Mouse (Mus musculus) kidney, postnatal 14 days (tissue): ENCODE measurements around the gene Pigu.

Experiments
- DNase-seq: peaks from one replicate; pipeline ENCODE4 v3.0.0; 2022; ENCODE audit warnings: mixed read lengths

Gene Pigu

DNA sequence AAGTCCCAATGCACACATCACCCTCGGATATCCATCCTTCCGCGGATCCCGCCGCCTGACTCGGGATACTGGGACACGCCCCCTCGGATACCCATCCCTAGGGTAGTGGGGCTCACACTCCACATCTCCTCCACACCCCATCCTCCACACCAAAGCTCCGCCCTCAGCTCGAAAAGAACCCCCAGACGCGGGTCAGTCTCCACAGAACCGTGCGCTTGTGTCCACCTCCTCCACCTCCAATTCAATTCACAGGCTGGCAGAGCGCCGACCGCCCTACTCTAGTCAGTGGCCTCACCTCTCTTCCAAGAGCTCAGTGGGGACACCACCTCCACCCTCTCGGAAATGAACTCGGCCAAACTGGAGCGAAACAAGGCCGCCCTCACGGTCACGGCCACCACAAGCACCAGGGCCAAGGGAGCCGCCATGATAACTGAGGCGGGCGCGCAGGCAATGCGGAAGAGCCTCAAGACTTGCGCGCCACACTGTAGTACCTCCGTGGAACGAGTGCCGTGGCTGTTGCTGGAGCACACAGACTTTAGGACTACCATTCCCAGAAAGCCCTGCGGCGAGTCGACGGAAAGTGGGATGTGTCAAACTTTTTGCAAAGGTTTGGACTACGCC lies at the start of gene Pigu:
Pigu (minus strand) TSS at position 460 of the 621 bp plus-strand sequence.
- peak; percentile 97 for DNase-seq

DNA sequence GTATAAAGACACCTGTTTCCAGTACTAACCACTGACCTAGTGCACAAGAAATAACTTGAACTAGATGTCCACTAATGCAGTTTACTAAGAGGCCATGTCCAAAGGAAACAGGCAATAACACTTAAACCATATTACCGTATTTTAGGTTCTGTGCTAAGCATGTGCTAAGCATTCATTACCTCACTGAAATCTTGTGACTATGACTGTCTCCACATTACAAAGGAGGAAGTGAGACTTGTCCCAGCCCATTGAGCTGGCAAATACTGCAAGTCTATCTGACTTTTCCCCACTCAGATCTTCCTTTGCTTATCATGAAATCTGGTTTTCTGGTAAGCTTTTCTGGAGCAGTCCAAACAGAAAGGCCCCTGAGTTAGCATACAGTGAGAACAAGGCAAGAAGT lies 47.4 kb upstream of the Pigu start:
- DNase-seq: no peak

DNA sequence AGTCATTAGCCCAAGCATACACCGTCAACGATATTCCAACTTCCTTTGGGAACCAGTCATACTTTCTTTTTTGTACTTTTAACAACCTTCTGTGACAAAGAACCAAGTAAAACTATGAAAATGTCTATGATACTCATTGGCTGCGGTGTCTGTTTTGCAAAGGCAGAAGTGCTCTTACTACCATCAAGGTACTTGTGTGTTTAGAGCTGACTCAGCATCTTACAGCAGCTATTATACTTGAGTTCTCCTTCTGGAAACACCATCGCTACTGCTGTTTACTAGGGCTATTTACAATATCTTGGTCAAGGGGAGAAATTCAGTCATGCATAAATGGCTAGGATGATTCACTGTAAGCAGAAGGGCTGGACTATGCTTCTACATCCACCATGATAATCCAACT lies 44.7 kb upstream of the Pigu start:
- DNase-seq: no peak

DNA sequence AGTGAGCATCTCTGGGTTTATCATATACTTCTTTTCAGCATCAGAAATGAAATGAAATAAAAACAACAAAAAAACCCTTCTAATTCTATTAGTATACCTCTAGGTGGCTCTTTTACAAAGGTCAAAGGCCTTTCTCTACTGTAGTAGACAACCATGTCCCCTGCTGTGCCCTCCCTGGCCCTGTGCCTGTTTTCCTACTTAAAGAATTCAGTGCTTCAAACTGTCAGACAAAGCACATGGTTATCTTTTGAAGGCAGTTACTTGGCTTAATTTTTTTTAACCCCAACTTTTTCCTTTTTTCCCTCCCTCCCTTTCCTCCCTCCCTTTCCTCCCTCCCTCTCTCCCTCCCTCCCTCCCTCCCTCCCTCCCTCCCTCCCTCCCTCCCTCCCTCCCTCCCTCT lies 43.0 kb upstream of the Pigu start:
- no peak for DNase-seq

DNA sequence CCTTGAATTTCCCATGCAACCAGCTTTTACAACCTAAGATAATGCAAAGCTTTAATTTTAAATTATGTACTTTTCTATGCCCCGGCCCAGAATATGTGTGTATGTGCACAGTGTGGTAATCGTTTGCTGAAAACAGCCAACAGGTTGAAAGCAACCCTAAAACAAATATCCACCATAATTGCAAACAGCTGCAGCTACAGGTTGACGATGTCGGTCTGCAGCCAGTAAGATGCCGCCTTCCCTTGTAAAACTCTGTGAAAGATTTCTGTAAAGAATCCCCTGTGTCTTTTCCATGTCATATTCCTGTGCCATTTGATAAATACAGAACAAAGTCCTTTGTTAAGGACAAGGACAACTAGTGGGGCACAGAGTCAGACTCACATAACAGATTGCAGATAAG lies 37.4 kb upstream of the Pigu start:
- DNase-seq: no peak

DNA sequence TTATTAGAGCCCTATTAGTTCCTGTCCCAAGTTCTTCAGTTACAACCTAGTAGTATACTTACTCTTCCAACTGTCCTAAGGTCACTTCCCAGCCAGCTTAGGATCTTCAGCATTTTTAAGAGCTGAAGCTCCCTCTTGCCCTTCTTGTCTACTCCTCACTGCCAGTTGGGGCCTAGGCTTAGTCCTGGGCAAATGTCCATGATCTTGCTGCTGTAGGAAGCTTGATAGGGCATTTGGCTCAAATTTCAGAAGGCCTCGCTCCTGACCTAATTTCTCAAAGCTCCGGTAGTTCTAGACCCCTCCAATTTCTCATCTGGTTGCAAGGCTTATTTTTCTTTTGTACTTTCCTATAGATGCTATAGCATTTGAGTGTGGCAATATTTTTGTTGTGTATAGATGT lies 31.3 kb upstream of the Pigu start:
- no peak for DNase-seq

DNA sequence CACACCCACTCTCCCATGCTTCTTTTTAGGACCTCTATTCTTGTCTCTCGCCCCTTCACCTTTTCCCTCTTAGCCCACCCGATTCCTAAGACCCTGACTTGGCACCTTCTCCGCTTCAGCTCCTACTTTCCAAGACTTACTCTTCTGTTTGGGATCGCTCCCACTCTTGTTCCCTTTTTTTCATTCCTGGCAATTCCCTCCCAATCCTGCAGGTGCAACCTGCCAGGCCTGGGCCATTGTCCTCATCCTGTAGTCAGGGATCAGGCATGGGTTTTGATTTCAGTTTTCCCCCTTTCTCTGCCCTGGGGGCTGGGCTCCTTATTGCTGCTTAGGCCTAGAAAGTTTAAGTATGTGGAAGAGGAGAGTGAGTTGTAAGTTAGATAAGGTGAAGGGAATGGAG lies 29.8 kb upstream of the Pigu start:
- DNase-seq: no peak

DNA sequence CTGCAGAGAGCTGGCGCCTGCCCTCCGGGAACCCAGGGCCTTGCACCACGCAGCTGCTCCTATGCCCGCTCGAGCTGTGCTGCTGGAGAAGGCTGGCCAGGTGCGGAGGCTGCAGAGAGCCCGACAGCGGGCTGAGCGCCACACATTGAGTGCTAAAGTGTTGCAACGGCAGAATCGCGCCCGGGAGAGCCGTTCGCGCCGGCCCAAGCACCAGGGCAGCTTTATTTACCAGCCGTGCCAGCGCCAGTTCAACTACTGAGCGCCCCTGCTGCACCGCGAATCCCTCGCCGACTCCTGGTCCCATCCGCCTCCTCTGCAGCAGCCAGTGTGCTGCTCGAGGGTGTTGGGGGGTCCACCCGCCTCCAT lies 29.3 kb upstream of the Pigu start:
- no peak for DNase-seq

DNA sequence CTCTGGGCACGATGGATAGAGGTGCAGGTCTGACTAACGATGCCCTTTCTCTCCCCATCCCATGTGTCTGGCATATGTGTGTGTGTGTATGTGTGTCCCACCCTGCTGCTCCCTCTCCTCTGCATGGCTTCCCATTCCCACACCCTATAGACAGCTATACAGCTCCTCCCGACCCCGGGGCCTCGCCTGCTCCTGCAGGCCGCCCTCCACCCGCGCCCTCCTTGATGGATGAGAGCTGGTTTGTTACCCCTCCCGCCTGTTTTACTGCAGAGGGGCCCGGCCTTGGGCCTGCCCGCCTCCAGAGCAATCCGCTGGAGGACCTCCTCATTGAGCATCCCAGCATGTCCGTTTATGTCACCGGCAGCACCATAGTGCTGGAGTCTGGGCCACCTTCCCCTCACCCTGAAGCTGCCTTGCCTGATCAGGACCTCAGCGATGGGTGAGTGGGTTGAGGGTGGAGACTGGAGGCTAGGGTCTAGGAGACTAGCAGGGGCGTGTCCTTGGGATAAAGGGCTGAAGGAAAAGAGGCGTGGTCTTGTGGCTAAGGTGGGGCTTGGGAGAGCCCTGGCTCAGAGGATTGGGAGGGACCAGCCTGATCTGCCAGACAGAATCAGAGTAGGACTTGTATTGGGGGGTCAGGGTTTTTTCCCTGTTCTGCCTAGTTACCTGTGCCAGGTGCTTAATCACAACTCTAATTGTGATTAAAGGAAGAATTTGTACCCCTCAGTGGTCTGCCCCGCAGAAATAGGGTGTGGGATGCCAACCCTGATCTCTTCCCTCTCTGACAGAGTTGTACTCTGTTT lies 28.7 kb upstream of the Pigu start:
- DNase-seq: no peak

DNA sequence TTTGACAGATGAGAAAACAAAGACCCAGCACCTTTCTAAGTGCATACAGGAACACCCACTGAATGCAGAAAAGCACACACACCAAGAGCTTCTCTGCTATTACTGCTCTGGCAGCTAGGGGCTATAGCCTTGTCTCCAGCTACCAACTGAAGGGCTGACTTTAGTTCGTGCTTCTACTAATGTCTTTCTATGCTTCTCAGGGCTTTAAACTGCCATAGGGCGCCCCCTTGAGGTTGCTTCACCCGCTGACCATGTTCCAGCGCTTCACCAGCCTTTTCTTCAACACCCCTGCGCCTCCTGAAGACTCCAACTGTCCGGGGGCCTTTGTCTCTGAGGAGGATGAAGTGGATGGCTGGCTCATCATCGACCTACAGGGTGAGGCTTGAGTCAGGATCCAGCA lies 27.9 kb upstream of the Pigu start:
- peak; percentile 82 for DNase-seq

DNA sequence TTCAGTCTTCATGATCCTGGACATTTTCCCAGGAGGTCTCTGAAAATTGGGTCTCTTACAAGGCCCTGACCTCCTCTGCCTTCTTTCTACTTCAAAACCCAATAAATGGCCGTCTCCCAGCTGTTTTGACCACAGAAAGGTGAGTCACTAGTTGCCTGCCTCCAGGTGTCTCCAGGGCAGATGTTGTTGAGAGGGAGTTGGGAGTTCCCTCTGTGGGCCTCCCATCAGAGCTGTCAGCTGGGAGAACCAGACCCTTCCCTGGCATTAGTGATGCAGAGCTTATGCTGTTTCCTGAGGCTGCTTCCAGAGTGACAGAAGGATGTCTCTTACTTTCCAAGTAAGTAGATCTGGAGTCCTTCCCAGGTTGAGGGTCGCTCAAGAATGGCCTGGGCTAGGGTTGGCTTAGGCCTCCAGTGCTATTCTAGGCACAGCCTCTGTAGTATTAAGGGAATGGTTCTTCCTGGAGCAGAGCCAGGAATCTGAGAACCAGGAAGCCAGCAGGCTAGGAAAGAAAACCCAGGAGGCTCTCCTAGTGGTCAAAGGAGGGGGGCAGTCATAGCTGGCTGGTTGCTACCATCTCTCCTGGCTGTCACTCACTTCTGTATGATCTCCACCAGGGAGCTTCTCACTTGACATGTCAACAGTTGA lies 25.7 kb upstream of the Pigu start:
- DNase-seq: peak; percentile 77

DNA sequence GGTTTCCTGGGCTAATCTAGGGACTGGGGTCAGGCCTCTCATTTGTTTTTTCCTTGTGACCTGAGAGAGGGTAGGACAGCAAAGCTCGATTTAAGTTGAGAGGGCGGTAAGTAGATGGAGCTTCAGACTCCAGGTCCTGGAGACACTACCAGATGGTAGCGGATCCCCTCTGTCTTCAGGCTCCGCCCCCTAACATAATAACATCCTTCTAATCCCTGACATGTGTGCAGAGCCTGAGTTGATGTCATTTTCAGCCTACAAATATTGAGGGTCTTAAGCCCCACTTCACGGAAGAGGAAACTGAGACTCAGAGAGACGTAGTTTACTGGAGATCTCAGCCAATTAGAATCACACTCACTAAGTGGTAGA lies 25.1 kb upstream of the Pigu start:
- DNase-seq: no peak

DNA sequence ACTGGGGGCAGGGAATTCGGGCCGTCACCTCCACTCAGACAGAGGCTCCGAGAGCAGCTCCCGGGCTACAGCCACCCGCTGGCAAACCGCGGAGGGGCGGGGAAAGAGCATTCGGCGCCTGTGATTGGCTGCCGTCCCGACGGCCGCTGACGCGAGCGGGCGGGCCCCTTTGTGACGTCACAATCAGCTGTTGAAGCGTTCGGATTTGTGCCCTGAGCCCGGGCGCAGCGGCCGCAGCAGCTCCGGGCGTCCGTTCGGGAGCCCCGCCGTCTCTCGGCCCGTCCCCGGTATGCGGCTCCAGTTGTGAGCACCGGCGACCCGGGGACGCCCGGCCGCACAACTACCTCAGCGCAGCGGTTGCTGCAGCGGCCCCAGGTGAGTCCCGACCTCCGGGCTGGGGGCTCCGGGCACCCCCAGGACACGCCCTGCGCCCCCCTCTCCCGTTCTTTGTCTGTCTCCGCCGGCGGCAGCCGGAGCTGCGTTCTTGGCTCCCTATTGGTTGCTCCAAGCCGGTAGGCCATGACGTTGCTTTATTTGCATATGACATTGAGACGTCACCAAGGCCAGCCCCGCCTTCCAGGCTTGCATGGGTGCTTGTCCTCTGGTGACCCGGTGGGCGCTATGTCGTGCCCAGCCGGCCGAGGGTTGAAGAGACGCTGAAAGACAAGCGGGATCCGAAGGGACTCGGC lies 24.6 kb upstream of the Pigu start:
- peak; percentile 98 for DNase-seq

DNA sequence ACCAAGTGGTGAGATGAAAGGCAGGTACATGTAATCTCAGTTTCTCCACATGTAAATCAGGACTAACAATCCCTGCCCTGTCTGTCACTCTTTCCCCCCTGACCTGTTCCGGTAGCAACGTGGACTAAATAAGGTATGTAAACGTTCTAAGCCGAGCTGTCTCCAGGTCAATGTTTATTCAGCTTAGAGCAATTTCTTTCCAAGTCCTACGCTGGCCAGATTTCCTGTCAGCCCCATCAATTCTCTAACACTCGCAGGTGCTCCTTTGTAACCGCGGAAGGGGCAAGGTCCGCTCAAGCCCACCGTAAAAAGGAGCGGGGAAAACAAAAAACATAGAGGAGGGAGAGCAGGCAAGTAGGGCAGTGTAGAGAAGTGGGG lies 23.8 kb upstream of the Pigu start:
- DNase-seq: no peak

DNA sequence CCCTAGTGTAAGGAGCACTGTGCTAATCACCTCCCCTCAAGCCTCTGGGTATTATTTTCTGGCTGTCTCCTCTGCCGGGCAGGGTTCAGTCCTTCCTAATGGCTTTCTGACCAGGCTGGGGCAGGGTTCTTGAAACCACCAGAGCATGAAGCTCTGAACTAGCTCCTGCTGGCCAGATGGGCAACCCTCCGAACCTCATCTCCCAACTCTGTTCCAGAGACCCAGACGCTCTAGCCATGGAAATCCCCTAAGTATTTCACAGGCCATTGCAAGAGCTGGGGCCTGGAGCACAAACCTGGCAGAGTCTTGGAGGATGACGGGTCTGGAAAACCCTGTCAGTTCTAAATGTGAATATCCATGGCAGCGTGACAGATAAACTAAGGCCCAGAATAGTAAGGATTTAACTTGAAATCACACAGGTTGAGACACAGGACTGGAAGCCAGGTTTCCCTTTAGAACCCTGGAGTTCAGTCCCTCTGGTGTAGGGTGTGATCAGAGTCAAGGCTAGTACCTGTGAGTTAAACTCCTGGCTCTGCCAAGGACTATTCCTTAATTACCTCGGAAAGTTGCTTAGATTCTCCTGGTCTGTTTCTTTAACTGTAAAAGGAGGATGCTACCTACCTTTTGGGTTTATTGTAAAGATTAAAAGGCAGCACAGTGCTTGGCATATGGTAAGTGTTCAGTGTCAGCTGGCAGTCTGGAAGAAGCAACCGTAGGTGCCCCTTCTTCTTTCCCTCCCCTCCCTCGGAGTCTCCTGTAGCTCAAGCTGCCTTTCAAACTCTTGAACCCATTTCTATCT lies 23.2 kb upstream of the Pigu start, which contains the start of gene Trp53inp2:
Trp53inp2 (plus strand) TSS at position 799 of the 799 bp plus-strand sequence.
- peak; percentile 68 for DNase-seq

DNA sequence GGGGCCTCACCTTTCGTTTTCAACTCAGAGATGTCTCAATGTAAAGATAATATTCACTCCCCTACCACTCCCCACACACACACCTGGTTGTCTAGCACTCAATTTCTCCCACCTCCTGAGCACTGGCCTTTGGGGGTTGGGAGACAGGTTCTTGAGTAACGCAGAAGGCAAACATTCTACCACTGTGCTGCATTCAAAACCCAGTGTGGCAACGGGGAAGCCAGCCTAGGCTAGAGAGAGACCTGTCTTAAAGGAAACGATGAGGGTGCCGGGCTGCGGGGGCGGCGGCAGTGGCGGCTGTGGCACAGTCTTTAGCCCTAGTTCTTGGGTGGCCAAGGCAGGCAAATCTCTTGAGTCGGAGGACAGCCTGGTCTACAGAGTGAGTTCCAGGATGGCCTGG lies 19.0 kb upstream of the Pigu start:
- no peak for DNase-seq

DNA sequence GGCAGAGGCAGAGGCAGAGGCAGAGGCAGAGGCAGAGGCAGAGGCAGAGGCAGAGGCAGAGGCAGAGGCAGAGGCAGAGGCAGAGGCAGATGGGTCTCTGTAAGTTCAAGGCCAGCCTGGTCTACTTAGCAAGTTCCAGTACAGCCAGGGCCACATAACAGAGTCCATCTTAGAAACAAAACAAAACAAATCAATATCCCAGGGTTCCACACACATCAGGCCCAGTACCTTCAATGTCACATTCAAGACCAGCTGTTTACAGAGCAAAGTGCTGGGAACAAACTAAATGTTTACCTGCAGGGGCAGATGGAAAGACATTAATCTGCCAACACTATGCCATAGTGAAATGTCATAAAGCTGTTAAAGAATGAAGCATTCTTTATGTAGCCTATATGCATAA lies 17.3 kb upstream of the Pigu start:
- DNase-seq: no peak

DNA sequence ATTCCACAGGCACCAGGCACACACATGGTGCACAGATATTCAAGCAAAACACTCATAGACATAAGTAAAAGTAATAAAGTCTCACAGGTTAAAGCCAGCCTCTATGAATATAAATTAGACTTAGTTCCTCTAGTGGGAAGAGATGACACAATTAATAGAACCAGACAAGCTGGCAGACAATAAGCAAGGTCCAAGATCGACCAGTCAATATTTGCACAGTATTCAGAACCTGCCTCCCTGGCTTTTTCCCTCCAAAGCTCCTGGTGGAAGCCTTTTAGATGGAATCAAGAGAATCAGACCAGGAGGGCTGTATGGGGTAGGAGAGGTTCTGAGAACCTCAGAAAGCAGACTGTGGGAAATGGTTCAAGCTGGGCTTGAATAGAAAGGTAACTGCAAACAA lies 16.7 kb upstream of the Pigu start:
- DNase-seq: no peak

DNA sequence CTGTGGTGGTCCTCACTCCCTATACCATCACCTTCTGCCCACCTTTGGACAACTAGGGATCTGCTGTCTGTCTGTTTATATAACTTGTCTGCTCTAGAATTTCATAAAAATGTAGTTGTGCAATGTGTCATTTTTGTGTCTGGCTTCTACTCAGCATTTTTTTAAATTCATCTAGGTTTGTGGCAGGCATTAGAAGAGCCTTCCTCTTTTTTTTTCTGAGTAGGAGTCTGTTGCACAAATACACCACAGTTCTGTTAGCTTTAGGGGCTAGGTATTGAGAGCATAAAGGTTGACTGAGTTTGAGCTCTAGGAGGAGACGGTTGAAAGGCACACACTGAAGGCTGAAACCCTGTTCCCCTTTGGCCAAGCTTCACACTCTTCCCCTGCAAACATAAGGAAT lies 16.1 kb upstream of the Pigu start:
- no peak for DNase-seq

DNA sequence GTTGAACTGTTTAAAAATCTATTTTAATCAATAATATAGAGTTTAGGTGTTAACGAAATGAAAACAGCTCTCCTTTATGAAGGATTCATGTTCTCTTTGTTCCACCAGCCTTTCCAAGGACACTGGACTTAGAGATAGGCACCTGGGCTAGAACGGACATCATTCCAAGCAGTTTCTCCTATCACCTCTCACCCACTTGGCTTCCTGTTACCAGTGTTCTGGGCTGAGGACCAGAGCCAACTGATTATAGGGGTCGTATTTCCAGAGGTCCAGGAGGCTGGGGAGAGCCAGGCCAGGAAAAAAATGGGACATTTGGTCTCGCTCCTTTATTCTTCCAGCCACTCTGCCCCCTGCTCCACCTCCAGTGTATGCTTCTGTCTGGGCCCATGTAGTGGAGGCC lies 15.2 kb upstream of the Pigu start:
- no peak for DNase-seq

DNA sequence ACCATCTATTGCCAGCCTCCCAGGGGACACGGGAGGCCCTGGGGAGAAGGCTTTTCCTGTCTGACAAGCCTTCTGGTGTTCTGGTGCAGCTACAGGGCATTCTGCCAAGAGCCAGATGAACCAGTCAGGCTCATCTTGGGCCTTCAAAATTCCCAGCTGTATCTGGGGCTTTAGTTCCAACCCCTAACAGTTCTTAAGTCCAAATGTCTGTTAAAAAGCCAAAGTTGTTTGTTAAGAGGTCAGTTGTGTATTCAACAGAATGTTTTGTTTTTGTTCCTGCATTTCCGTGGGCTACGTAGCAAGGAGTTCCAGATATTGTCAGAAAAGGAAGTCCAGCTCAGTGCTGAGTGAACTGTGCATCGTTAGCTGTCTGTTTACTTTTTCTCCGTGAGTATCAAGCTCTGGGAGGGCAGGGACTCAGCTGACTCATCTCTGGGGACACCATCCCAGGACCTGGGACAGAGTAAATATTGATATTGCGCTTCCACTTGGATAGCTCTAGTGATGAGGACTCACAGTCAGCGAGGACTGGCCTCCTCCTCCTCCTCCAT lies 12.2 kb upstream of the Pigu start:
- peak; percentile 73 for DNase-seq

DNA sequence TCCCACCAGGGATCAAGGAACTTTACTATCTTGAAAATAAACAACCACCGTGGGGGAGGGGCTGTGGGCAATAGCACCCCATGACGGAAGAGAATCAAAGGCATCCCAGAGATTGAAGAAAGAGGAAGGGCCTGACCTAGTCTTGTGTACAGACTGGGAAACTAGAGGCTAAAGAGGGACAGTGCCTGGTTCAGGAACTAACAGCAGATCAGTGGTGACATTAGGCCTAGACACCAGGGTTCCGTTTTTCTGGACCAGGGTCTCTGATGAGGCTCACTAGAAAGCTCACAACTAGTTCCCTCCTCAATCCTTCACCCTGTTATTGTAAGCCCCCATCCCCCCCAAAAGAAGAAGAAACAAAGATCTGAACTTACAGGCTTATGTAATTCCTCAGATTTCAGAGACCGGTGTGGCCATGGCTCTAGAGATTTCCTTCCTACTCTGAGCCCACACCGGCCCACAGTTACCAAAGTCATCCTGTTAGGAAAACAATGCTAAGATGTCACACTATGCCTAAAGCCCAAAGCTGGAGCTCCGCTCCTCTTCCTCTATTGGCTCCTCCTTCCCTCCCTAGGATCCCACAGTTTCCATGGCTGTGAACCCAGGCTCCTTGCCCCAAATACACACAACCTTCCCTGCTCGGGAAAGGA lies 10.5 kb upstream of the Pigu start:
- DNase-seq: no peak
